Mouse (Mus musculus): Measurements from ENCODE around the gene Krt35.

Krt35 gene

DNA sequence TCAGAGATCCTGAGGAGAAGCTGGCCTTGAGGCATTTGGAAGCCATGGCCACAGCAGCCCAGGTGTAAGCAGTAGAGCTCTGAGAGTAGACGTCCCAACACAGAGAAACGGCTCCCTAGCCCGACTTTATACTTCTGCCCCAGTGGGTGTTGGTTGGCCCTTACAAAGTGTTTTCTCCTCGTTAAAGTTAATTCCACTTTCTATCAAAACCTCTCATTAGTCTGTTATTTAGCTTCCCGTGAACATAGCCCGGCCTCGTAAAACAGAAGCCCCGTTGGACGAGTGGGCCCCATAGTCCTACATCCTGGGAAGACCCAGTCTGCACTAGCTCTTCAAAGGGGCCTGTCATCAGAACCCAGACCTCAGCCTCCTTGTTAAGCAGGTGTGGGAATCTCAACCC lies at the start of gene Krt35:
Gene Krt35 (minus strand): TSS at position 101 of the 400 bp plus-strand sequence.
- no peak for DNase-seq (ENCODE audit: low read depth)

DNA sequence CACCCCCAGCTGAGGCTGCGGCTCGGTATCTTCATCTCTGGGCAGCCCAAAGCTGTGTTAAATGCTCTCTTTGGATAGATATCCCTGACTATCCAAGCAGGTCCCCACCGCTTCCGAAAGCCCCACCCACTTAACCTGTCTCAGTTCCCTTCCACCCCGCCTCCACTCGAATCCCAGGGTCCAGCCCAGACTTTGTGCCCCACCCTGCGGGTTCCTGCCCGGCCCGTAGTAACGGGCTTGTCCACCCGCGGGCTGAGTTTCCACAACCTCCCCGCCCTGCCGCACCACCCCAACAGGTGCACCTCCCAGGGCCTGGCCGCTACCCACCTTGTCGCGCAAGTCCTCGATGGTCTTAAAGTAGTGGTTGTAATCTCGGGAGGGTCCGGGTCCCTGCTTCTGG lies 49.1 kb upstream of the Krt35 start:
- DNase-seq (ENCODE audit: low read depth) = no peak

DNA sequence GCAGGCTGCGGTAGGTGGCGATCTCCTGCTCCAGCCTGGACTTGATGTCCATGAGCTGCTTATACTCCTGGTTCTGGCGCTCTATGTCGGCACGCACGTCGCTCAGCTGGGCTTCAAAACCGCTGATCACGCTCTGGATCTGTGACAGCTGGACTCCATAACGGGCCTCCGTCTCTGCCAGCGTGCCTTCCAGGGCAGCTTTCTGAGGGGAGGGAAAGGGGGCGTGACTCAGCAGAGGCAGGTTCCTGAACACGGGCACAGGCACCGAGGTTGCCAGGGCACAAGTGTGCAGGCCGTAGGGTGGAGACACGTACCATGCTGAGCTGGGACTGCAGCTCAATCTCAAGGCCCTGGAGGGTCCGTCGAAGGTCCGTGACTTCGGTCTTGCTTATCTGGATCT lies 44.9 kb upstream of the Krt35 start:
- no peak for DNase-seq (ENCODE audit: low read depth)

DNA sequence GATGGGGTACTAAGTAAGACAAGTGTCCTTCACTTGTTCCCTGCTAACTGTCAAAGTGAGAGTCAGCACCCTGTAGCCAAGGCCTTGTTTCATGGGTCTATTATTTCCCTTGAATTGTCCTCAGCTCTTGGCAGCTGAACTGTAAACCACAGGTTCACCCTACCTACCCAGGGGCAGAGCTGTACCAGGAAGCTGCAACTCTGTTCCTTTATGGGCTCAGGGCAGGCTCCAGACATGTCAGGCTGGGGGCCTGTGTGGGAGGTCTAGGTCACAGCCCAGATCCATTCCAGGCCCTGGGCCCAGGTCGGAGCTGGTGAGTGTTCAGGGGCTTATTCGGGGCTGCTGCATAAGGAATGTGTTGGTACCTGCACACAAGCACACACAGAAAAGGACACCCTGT lies 43.4 kb upstream of the Krt35 start:
- DNase-seq (ENCODE audit: low read depth) = no peak

DNA sequence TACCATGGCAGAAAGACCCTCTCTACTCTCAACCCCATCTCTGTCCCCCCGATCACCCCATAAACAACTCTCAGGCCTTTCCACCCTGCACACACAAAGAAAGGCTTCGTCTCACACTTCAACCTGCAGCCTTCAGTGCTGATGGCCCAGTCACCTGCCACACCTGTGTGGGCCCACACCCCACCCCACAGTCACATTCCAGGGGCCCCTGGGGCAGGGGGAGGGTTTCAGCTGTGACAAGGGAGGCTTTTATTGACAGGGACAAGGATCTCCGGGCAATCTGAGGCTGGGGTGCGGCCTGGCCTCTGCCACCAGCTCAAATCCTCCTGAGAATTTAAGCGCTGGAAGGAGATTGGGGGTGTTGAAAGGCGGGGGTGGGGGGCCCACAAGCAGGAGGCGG lies 42.8 kb upstream of the Krt35 start:
- no peak for DNase-seq (ENCODE audit: low read depth)

DNA sequence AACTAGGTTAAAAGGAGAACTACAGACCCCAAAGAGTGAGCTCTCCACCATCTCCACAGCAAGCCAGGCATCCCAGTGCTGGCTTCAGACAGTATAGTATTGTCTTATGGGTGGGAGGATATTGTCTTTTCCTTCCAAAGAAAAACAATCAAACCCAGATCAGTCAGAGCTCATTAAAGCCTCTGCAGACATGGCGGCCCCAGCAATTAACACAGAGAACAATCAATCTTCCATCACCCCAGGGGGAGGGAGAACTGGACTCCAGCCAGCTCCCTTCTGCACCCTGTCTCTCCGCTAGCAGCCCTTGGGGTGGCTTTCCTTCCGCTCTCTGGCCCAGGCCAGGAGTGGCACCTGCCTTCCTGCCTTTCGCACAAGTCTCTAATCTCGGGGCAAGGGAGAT lies 41.7 kb upstream of the Krt35 start:
- DNase-seq (ENCODE audit: low read depth) = no peak

DNA sequence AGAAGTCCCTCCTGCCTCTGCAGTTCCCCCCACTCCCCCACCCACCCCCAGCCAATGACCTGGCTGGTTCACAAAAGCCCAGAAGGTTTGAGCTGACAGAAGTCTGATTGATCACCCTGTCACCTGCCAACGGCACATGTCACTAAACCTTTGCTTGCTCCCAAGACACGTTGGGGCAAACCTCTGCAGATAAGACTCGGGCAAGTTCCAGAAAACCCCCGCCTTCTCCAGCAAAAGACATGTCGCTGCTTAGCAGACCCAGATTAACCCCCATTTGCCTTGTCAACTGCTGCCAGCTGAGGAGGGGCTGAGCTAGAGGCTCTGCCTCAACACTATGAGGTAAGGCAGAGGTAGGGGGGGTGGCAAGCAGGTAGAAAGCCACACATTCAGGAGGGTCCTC lies 40.5 kb upstream of the Krt35 start:
- no peak for DNase-seq (ENCODE audit: low read depth)

DNA sequence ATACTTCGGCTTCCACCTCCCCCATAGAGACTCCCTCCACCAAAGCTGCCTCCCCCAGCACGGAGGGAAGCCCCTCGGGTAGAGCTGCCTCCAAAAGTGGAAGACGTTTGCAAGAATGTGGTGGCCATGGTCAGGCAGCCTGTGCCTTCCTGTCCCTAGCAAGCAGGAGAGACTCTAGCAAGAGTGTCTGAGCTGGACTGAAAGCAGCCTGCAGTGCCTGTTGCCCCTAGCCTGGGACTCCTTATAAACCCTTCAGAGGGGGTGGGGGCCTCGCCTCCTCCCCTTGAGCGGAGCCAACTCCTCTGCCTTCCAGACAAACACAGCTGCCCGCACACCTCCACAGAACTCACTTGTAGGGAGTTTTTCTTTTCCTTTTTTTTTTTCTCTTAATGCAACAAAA lies 39.7 kb upstream of the Krt35 start, which contains the start of gene Krt15:
Gene Krt15 (minus strand): TSS at position 198 of the 400 bp plus-strand sequence.
- DNase-seq (ENCODE audit: low read depth) = no peak

DNA sequence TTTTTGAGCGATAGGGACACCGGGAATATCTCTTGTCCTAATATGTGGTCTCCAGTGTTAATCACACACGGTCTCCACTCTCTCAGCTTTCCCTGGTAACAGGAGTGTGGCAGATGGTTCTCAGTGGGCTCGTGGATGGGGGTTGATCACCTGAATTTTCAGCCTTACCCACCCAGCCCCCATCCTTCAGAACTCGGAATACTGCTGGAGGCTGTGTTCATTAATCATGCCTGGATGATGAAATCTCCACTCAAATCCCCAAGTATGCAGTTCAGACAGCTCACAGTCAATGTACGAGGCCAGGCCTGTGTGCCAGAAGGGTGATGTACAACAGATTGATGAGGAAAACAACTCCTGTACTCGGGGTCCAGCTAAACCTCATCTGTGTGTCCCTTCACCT lies 28.9 kb upstream of the Krt35 start:
- DNase-seq (ENCODE audit: low read depth) = no peak

DNA sequence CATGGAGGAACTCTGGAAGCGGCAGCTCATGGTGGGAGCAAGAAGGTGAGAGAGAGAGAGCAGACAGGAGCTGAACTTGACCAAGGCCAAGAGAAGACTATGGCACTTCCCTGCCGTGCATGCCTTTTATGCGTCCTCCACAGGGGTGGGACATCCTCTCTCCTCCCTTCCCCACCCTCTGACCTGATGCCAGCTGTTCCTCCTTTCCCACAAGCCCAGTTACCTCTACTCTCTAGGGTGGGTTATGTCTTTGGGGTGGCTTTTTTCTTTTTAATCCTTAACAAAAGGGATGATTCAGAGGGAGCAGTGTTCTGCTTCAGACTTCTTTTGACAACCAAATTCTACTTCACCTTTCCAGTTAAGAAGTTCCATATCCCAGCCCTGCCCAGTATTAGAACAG lies 25.4 kb upstream of the Krt35 start, which contains the start of gene Krt13:
Gene Krt13 (minus strand): TSS at position 101 of the 400 bp plus-strand sequence.
- DNase-seq (ENCODE audit: low read depth) = no peak

DNA sequence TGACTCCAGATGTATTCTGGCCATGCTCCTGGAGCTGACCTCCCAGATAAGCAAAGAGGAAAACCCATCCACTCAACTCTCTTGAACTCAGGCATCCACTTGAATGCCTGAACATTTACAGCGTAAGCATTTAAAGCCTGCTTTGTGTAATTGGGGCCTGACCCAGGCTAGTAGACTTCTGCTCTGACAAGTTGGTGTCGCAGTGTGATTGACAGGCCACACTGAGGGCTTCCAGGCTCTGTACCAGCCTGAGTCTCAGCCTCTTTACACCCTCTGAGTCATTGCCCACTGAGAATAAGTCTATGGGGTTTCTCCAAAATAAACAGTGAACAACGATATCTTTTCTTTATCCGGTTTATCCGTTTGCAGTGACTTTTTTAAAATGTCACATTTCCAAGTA lies 24.3 kb upstream of the Krt35 start:
- DNase-seq (ENCODE audit: low read depth) = no peak

DNA sequence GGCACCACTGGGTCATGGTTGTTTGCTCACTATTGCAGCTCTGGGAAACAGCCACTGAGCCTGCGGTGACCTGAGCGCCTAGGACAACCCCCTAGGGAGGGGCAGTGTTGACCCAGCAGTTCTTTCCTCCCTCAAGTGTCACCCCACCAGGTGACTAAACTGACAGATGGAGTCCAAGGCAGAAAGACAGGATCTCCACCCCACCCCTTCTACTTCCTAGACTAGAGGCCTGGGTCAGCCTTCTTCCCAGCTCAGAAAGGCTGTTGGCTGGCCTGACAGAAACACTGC lies 17.6 kb upstream of the Krt35 start:
- no peak for DNase-seq (ENCODE audit: low read depth)

DNA sequence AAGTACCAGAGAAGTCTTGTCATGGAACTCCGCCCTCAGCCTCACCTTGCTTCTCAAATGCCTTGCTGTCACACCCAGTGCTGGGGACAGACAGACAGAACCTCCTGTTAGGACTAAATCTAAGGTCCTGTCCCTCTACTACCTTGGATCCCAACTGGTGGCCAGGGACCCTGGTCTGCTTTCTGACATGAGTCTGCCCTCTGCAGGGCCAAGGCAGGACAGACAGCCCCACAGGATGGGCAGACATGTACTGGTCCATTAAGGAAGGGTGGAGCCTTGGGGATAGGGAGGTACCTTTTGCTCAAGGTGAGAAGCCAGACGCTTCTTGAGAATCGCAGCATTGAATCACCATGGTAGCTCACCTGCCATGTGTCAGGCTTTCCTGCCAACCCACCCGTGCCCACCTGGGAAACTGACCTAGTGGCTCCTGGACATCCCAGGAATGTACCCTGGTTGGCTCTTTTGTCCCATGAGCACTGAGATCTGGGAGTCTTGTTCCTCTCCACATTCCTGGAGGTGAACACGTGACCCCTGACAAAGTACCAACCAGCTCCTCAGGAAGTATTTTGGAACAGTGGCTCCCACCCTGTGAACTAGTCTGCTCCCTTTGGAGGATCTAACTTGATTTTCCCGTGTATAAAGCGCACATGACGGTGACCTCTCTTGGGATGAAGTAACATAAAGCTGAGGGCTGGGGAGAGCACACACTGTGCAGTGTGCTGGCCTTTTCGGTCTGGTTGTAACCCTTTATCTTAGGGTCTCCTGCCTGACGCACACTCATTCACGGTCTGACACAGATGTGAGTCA lies 17.1 kb upstream of the Krt35 start:
- DNase-seq (ENCODE audit: low read depth) = no peak

DNA sequence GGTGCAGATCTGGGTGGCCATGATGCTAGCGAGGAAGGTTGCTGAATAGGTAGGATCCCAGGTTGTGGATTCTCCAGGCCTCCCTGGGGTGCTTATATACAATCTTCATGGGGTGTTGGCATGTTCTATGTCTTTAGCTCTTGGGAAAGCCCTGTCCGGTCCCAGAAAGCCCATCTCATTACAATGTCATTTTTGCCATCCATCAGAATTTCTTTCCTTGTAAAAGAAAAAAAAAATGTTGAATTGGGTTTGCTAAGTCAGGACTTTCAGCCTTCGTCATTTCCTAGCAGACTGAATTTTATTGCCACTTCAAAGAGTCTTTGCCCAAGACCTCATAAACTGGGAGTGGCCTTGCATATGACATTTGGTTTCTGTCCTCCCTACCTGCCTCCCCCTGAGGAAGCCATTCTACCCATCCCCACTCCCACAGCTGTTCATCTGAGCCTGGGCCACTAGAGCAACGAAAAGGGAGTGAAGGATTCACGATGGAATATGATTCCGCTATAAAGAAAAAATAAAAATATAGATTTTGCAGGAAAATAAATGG lies 9.6 kb upstream of the Krt35 start, which contains the start of gene Krt36:
Gene Krt36 (minus strand): TSS at position 51 of the 547 bp plus-strand sequence.
- DNase-seq (ENCODE audit: low read depth) = no peak

DNA sequence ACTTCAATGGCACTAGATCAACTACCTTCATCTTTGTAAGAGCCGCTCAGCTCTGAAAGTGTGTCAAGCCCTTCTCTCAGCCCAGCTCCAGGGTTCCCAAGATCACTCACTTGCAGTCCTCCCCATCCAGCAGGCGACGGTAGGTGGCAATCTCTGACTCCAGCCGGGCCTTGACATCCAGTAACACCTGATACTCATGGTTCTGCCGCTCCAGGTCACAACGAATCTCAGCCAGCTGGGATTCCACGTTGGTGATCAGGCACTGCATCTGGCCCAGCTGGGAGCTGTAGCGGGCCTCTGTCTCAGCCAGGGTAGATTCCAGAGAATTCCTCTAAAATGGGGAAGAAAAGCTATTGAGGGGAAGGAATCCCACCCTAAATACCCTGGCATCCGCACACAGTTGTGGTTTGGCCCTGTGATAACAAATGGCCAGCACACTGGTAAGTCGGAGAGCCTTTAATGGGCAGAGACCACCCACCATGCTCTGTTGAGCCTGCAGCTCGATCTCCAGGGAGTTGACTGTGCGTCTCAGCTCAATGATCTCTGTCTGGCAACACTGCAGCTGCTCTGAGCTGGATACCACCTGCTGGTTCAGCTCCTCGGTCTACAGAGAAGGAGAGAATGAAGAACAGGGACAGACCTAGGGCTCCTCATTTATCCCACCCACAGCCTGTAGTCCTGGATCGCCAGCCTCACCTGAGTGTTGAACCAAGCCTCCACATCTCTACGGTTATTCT lies 6.8 kb upstream of the Krt35 start:
- no peak for DNase-seq (ENCODE audit: low read depth)

DNA sequence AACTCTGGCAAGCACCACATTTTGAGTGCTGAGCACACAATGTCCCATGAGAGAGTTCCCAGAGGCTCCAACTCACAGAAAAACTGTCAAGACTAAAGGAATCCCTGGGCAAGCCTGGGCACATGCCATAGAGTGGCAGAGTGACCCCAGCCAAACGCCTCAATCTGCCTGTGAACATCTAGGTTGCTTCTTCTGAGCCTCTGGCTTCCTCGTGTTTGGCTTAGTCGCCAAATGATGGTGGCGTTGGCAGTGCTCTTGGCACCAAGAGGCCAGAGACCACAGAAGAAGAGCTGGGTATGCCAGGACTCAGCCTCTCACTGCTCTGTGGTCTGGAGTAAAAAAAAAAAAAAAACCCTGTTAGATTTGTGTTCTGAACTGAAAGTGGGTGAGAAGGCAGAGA lies 4.3 kb upstream of the Krt35 start:
- DNase-seq (ENCODE audit: low read depth) = no peak

DNA sequence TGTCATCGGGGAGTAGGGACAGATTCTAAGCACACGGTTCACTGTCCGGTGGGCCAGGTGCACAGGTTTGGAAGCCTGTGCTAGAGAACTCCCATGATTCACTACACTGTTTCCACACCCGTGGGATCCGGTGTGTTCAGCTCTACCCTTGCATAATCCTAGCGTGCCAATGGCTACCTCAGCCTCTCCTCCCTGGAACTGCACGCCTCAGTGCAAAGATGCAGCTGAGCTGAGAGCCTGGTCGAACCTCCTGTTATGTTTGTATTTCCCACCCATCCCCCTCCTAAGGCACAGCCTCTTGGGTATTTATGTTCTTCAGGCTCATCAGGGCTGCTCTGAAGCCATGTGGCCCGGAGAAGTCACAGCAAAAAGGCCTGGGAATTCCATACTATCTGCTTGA lies 1.8 kb upstream of the Krt35 start:
- DNase-seq (ENCODE audit: low read depth) = no peak

DNA sequence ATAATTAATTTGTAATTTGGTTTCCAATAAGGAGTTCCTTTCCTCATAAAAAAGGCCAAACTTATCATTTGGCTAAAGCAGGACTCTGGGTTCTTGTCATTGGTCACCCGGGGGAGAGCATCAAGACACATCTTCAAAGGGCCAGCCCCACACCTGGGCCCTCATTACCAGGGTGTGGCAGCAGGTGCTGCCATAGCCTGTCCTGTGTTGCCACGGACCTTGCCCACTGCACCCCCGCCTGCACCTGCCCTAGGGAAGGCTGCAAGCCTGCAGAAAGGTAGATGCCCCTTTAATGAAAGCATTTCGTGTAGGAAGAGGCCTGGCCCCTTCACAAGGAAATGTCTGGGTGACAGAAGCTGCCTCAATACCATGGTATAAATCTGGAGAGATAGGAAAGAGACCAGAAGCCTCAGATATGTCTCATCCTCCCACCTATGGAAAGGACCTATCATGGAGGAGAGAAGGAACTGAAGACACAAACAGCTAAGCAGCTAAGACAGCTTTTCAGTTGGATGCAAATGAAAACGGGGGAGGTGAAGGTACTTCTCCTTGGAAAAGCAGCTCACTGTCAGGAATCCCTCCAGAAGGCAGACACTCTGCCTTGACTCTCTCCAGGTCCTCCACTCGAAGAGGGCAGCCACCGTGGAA lies 7.5 kb downstream of the Krt35 start:
- no peak for DNase-seq (ENCODE audit: low read depth)

DNA sequence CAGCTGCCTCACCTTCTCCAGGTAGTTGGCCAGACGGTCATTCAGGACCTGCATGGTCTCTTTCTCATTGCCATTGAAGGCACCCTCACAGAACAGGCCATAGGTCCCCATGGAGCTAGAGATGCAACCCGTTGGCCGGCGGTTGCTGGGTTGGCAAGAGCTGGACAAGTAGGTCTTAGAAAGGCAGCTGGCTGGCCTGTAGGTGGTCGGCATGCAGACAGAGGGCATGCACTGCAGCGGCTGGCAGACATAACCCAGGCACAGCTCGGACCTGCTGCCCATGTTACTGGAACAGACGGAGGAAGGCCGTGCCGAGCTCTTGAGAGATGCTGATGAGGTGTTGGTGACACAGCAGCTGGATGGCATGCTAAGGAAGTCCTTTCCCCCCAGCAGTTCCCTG lies 8.2 kb downstream of the Krt35 start, which contains the start of gene Krt32:
Gene Krt32 (minus strand): TSS at position 366 of the 400 bp plus-strand sequence.
- no peak for DNase-seq (ENCODE audit: low read depth)

DNA sequence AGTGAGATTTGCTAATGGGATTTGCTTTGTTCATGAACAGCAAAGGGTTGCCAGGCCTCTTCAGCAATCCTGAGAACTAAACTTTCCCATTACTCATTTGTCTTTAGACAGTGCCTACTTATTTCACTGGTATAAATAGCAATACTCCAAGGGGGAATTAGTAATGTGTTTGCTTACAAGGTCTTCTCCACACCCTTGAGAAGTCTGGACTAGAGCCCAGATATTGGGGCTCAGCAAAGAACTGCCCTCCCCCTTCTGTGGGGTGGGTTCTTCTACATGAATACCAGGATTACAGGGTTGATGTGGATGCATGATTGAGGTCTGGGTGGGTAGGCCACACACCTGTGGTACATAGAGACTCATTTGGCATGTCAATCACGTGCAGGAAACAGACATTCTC lies 22.2 kb downstream of the Krt35 start:
- DNase-seq (ENCODE audit: low read depth) = no peak

DNA sequence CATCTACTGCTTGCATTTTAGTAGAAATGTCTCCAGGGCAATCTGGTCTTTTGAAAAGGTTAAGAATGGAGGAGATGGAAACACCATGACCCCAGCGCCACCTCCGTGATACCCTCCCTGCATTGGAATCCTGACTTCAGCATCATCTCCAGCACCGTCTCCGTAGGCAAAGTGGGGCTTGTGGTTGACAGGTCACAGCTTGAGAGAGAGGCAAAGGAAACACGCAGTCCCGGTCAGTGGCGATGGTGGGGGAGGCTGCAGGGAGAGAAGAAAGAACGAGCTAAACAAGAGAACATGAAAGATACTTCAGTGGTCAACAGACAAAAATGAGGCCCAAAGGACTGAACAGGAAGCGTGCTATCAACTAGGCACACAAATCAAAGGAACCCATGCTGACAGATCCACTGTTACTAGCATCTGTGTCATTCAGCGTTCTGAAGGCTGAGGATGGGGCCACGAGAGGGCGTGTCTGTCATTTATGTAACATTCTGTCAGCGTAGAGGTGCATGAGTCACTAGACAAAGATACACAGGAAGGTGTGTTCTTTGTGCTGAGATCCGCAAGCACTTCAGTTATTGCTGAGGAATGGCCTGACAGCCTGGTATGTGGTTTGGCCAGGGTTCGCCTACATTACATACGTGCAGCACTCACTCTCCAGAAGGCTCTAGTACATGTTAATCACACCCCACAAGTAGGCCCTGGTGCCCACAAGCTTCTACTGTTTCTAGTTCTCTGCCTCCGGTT lies 28.6 kb downstream of the Krt35 start:
- no peak for DNase-seq (ENCODE audit: low read depth)
